Mouse (Mus musculus): Measurements from ENCODE around the gene Fam53b.

DNA sequence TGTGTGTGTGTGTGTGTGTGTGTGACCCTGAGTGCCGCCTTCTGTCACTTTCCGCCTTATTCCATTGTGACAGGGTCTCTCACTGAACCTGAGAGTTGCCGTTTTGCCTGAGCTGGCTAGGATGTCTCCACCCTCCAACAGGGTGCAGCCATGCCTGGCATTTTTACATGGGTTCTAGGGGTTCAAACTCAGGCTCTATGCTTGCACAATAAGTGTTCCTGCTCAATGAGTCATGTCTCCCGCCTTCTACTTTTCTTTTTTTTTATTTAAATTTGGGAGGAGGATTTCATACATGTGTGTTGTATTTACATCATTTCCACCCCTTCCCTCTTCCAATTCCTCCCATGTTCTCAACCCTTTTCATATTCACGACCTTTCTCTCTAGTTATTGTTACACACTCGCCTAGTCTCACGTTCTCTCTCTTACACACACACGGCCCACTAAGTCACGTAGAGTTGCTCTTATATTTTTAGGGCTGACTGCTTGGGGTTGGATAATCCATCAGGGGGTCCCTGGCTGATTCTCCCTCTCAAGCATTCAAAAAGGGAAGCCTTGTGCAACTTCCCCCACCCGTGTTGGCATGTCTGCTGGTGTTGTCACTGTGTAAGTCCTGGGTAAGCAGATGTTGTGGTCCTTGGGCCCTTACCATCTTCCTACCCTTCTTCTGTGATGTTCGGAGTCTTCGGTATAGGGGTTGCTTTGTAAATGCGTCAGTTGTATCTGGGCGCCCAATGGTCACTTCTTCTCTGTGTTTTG lies 122.8 kb downstream of the Fam53b start:
- no peak for TF ChIP-seq POLR2A (IDR thresholded peaks at IDR 0.05; ENCODE audit: borderline replicate concordance, control insufficient read depth, low read depth, low read length)
- TF ChIP-seq CTCF (IDR thresholded peaks at IDR 0.05; ENCODE audit: control insufficient read depth, insufficient read depth, low read length): no peak
